Mouse (Mus musculus): ENCODE results near the gene Cdyl.

- no peak for TF ChIP-seq CTCF (IDR thresholded peaks at IDR 0.05; ENCODE audit: extremely low read depth, insufficient read depth, low read length)
- TF ChIP-seq POLR2A (IDR thresholded peaks at IDR 0.05; ENCODE audit: extremely low read depth, insufficient read depth, low read length): no peak
Observed at GRCm38 (mm10) chr13:35807016-35807415, 147.4 kb downstream of the Cdyl start.

Measured in cortical plate, adult 2 months (tissue).